Mouse (Mus musculus) lung, adult 18-20 months (tissue): Measurements from ENCODE around the gene Ncoa4.
"Not testable (repeated sequence)": the region's sequence is repeated elsewhere in the genome, so short reads cannot be mapped to it uniquely, and the experiment has no call there.

Source experiments
- DNase-seq, 2 experiments: peaks; one replicate each; pipeline ENCODE4 v3.0.0; 2022; ENCODE audit warnings: mixed read lengths in 2 of 2

Gene Ncoa4

GRCm38 (mm10) chr14:32161090-32161885, 1.6 kb downstream of the Ncoa4 start:
- peak in 1 of 2 experiments; percentile 27 for DNase-seq

- DNase-seq, result no peak
Observed at GRCm38 (mm10) chr14:32162231-32162630, 2.6 kb downstream of the Ncoa4 start.

GRCm38 (mm10) chr14:32163203-32163888, 3.7 kb downstream of the Ncoa4 start:
- DNase-seq, result no peak

GRCm38 (mm10) chr14:32164173-32165051, 4.7 kb downstream of the Ncoa4 start:
- DNase-seq, result no peak

GRCm38 (mm10) chr14:32165278-32166061, 5.8 kb downstream of the Ncoa4 start:
- peak; percentile 82 to 88 for DNase-seq

GRCm38 (mm10) chr14:32166062-32166441, 6.4 kb downstream of the Ncoa4 start:
- no peak for DNase-seq

GRCm38 (mm10) chr14:32166840-32167239, 7.2 kb downstream of the Ncoa4 start:
- DNase-seq, result peak; percentile 58 to 76

GRCm38 (mm10) chr14:32167326-32167725, 7.7 kb downstream of the Ncoa4 start:
- no peak for DNase-seq

- DNase-seq, result no peak
Observed at GRCm38 (mm10) chr14:32168653-32169231, 9.1 kb downstream of the Ncoa4 start.

- DNase-seq, result no peak
Observed at GRCm38 (mm10) chr14:32170137-32170536, 10.5 kb downstream of the Ncoa4 start.

- no peak for DNase-seq
Observed at GRCm38 (mm10) chr14:32175310-32175709, 15.6 kb downstream of the Ncoa4 start.

- DNase-seq, result not testable (repeated sequence)
Observed at GRCm38 (mm10) chr14:32176590-32176989, 16.9 kb downstream of the Ncoa4 start.

GRCm38 (mm10) chr14:32179393-32180195, 19.9 kb downstream of the Ncoa4 start:
- no peak for DNase-seq

GRCm38 (mm10) chr14:32180861-32181260, 21.2 kb downstream of the Ncoa4 start:
- DNase-seq, result no peak

GRCm38 (mm10) chr14:32183846-32184245, 24.2 kb downstream of the Ncoa4 start:
- no peak for DNase-seq

GRCm38 (mm10) chr14:32190627-32191391, 31.1 kb downstream of the Ncoa4 start:
- no peak for DNase-seq

GRCm38 (mm10) chr14:32191926-32192325, 32.3 kb downstream of the Ncoa4 start:
- no peak for DNase-seq

- peak; percentile 36 to 53 for DNase-seq
Observed at GRCm38 (mm10) chr14:32192437-32192836, 32.8 kb downstream of the Ncoa4 start.

GRCm38 (mm10) chr14:32193557-32193956, 33.9 kb downstream of the Ncoa4 start:
- not testable (repeated sequence) for DNase-seq

GRCm38 (mm10) chr14:32201354-32201753, 41.7 kb downstream of the Ncoa4 start:
- DNase-seq, result no peak
